Comparison of ENCODE assay signal across 10 mouse cellular contexts in genomic region chr13:45721621-45722020, GRCm38 (mm10).
DNase-seq lines count a peak whose midpoint lies in the region; ATAC-seq lines count a peak whose summit lies in the region.
"Had no signal": no experiment of that assay in that cellular context is flagged by ENCODE, and none has a peak within 500 bp of the region (broad histone marks: within the 10 kb centered on the region; RNA-seq: fewer than 3 reads in every experiment).

No protein-coding gene starts in this region.

- no peak overlapping the region for H3K4me3 ChIP-seq in heart, embryonic 10.5 days
- no peak overlapping the region for H3K4me3 ChIP-seq in kidney, embryonic 16.5 days (ENCODE audit: low read length)
- H3K4me3 ChIP-seq: stomach, embryonic 15.5 days had no signal

- peaks cover 13% of the 10 kb centered on the region for H3K4me1 ChIP-seq in heart, embryonic 10.5 days
- 0 out of 2 replicates have a peak, but pooled peaks cover 3% of the 10 kb centered on the region for H3K4me1 ChIP-seq in kidney, embryonic 16.5 days (ENCODE audit: insufficient read depth, low read length)

- no peaks in the 10 kb centered on the region for H3K27me3 ChIP-seq in heart, embryonic 10.5 days (ENCODE audit: insufficient read depth, poor library complexity, severe bottlenecking)
- no peaks in the 10 kb centered on the region for H3K27me3 ChIP-seq in kidney, embryonic 16.5 days (ENCODE audit: insufficient read depth, low read length)
- H3K27me3 ChIP-seq: stomach, embryonic 15.5 days had no signal

- 84% methylated on average over 8 of the region's 8 CpGs for WGBS in heart, embryonic 10.5 days
- 52% methylated on average over 8 of the region's 8 CpGs for WGBS in kidney, embryonic 16.5 days

- ATAC-seq in kidney, embryonic 16.5 days (ENCODE audit: low FRiP score, low TSS enrichment), result peak; percentile 31; the same call in 1 of the 2 replicates

- no peak overlapping the region for H3K27ac ChIP-seq in heart, embryonic 10.5 days
- 0 out of 2 replicates have a peak overlapping the region, but pooled peaks have one; percentile 41 for H3K27ac ChIP-seq in kidney, embryonic 16.5 days (ENCODE audit: low read length)
- H3K27ac ChIP-seq: stomach, embryonic 15.5 days had no signal

- H3K36me3 ChIP-seq in heart, embryonic 10.5 days, result no peaks in the 10 kb centered on the region
- no peaks in the 10 kb centered on the region for H3K36me3 ChIP-seq in kidney, embryonic 16.5 days (ENCODE audit: insufficient read depth, low read length)
- H3K36me3 ChIP-seq: stomach, embryonic 15.5 days had no signal

- no peaks in the 10 kb centered on the region for H3K9me3 ChIP-seq in heart, embryonic 10.5 days
- H3K9me3 ChIP-seq in kidney, embryonic 16.5 days (ENCODE audit: low read length), result no peaks in the 10 kb centered on the region
- H3K9me3 ChIP-seq: stomach, embryonic 15.5 days had no signal

- H3K4me2 ChIP-seq in kidney, embryonic 16.5 days (replicated peaks; ENCODE audit: low read depth, low read length), result no peak overlapping the region
- H3K4me2 ChIP-seq: stomach, embryonic 15.5 days had no signal

- DNase-seq in heart, adult 11 months, result peak; percentile 98
- DNase-seq in heart, embryonic 10.5 days (ENCODE audit: low spot score), result no peak
- peak; percentile 22 for DNase-seq in adrenal gland, postnatal 10 days
- DNase-seq in gastrocnemius, adult 18-20 months (ENCODE audit: low spot score), result peak; percentile 53
- no peak for DNase-seq in spleen, postnatal 4 days (ENCODE audit: low spot score in 2 of 2)
- DNase-seq in thymus, postnatal 36 days, result no peak
- DNase-seq in testis, postnatal 14 days (ENCODE audit: low spot score), result no peak
- DNase-seq: midbrain, embryonic 14.5 days had no signal

- no peak overlapping the region for H3K9ac ChIP-seq in kidney, embryonic 16.5 days (replicated peaks; ENCODE audit: low read length)
- H3K9ac ChIP-seq: stomach, embryonic 15.5 days had no signal

Comparison
In these comparisons a context has a peak if more than half of its experiments do, and no peak if none do; other contexts are left out.
1. DNase-seq: peak in heart, adult 11 months (single experiment), adrenal gland, postnatal 10 days (single experiment) and gastrocnemius, adult 18-20 months (single experiment); none in heart, embryonic 10.5 days (single experiment), spleen, postnatal 4 days (0 of 2), thymus, postnatal 36 days (0 of 2) and testis, postnatal 14 days (single experiment).